Mouse (Mus musculus): Measurements from ENCODE around the gene Csf3r.

DNA sequence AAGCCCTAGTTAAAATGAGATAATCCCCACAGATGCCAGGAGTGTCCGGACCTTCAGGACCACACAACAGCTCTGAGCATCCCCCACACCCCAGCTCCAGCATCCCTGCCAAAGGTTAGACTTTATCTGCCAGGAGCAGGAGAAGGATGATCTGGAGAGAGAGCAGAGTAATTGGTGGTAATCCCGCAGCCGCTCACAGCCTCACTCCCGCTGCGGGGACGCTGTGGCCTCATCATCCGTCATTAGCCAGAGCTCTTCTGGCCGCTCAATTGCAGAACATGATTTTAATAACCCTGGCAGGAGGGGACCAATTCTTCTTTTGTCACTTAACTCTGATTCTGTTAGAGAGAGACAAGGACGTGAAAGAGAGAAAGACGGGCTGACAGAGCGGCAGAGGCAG, 35.3 kb upstream of the Csf3r start:
- TF ChIP-seq CTCF (IDR thresholded peaks at IDR 0.05; ENCODE audit: insufficient read depth, low read length), result no peak
- TF ChIP-seq POLR2A (IDR thresholded peaks at IDR 0.05; ENCODE audit: borderline replicate concordance, extremely low read depth, low read depth, low read length), result no peak

All from lung, adult 2 months (tissue).